ENCODE assay signal across 19 mouse cellular contexts in the genomic region with DNA sequence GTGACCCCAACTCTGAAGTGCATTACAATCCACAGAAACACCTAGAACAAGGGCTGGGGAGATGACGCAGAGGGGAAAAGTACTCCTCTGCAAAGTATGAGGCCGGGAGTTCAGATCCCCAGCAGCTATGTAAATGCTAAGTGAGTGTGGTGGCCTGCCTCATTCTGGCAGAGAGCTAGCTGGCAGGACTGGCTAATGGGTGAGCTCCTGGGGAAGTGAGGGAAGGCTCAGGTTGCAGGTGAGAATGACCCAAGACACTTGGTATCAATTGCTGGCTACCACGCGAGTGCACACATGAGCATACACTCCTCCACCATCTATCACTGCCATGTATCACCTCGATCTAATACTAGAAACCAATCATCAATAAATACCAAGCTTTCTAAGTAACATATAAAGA. TPM values are rescaled to one million over a fixed set of nuclear protein-coding genes. Genes with fewer than 3 reads are reported as not detected.
DNase-seq lines count a peak whose midpoint lies in the region; TF ChIP-seq lines count a peak whose summit lies in the region.
"Had no signal": no experiment of that assay in that cellular context is flagged by ENCODE, and none has a peak within 500 bp of the region (broad histone marks: within the 10 kb centered on the region; RNA-seq: fewer than 3 reads in every experiment).

No protein-coding gene starts in this region.

- peak; percentile 50 for DNase-seq in gastrocnemius, adult 18-20 months (ENCODE audit: low spot score)
- no peak for DNase-seq in gastrocnemius, postnatal 10 days
- DNase-seq in gastrocnemius, postnatal 25 days, result peak; percentile 19
- DNase-seq in gastrocnemius, postnatal 4 days (ENCODE audit: low spot score in 2 of 2), result no peak
- no peak for DNase-seq in left cerebral cortex, adult 2 months (ENCODE audit: extremely low spot score in 1 of 2, low spot score in 2 of 2)
- no peak for DNase-seq in left cerebral cortex, postnatal 36 days (ENCODE audit: low spot score in 2 of 2)
- DNase-seq: adrenal gland, adult 8-10 months; adrenal gland, postnatal 14 days; adrenal gland, postnatal 36 days; B cell, adult 2 months; cerebellum, adult 11-12 months; cerebellum, adult 2 months; cerebellum, adult 9-10 months; cerebellum, postnatal 10 days; cerebellum, postnatal 25 days had no signal

- no peak for TF ChIP-seq CTCF in left cerebral cortex, adult 2 months (IDR thresholded peaks at IDR 0.05)

- no peak overlapping the region for H3K4me3 ChIP-seq in left cerebral cortex, adult 2 months
- H3K4me3 ChIP-seq: embryonic facial prominence, embryonic 10.5 days; embryonic facial prominence, embryonic 12.5 days; forebrain, embryonic 13.5 days; forebrain, embryonic 15.5 days had no signal

- peak overlapping the region; percentile 71; the same call in 1 of the 2 replicates for H3K27ac ChIP-seq in left cerebral cortex, adult 2 months
- H3K27ac ChIP-seq: embryonic facial prominence, embryonic 10.5 days; embryonic facial prominence, embryonic 12.5 days; forebrain, embryonic 13.5 days; forebrain, embryonic 15.5 days had no signal

- intact Hi-C loops in left cerebral cortex, adult 2 months (cut with DNase I), result loop anchor here (2.0 kb wide), 1 partner anchor 23 kb away; no protein-coding TSS in a partner anchor
- intact Hi-C loops in left cerebral cortex, postnatal 36 days (cut with DNase I), result no loop called here

RNA-seq across cellular contexts. Expression of a gene that starts 12.1 kb away (rescaled TPM):
- total RNA-seq in gastrocnemius, adult 18-20 months (2021), result 10 to 100 TPM; 10.3 to 12.7 TPM
- total RNA-seq in gastrocnemius, postnatal 10 days (2021), result 10 to 100 TPM; 16.8 to 21.0 TPM
- total RNA-seq in gastrocnemius, postnatal 25 days (2021), result 10 to 100 TPM; 11.8 to 13.1 TPM
- 10 to 100 TPM; 15.7 to 18.1 TPM for total RNA-seq in gastrocnemius, postnatal 4 days (2021)
- total RNA-seq in left cerebral cortex, adult 2 months (2021), result 10 to 100 TPM; 27.4 to 28.4 TPM
- total RNA-seq in left cerebral cortex, postnatal 36 days (2021), result 10 to 100 TPM; 26.7 to 28.3 TPM

RNA-seq across cellular contexts. Expression of a gene that starts 25.1 kb away (rescaled TPM):
- 1 to 10 TPM; 2.9 to 3.0 TPM for total RNA-seq in gastrocnemius, adult 18-20 months (2021)
- total RNA-seq in gastrocnemius, postnatal 10 days (2021), result 10 to 100 TPM; 10.4 to 13.6 TPM
- 1 to 10 TPM; 3.5 to 4.4 TPM for total RNA-seq in gastrocnemius, postnatal 25 days (2021)
- total RNA-seq in gastrocnemius, postnatal 4 days (2021), result 10 to 100 TPM; 17.3 to 18.4 TPM
- 10 to 100 TPM; 23.9 to 26.9 TPM for total RNA-seq in left cerebral cortex, adult 2 months (2021)
- total RNA-seq in left cerebral cortex, postnatal 36 days (2021), result 10 to 100 TPM; 18.9 to 27.1 TPM

Comparison
In these comparisons a context has a peak if more than half of its experiments do, and no peak if none do; other contexts are left out.
1. DNase-seq: peak in gastrocnemius, adult 18-20 months (single experiment) and gastrocnemius, postnatal 25 days (single experiment); none in gastrocnemius, postnatal 10 days (single experiment), gastrocnemius, postnatal 4 days (0 of 2), left cerebral cortex, adult 2 months (0 of 2) and left cerebral cortex, postnatal 36 days (0 of 2).